Mouse (Mus musculus) Muller cell, postnatal 12 days (primary cell): ENCODE data around the gene Wdr35.
"Not testable (repeated sequence)": the region's sequence is repeated elsewhere in the genome, so short reads cannot be mapped to it uniquely, and the experiment has no call there.

Experiments used
- DNase-seq: peaks from one replicate; pipeline ENCODE4 v3.0.0-alpha.2; 2015; ENCODE audit errors: inconsistent ontology term

Gene Wdr35

DNA sequence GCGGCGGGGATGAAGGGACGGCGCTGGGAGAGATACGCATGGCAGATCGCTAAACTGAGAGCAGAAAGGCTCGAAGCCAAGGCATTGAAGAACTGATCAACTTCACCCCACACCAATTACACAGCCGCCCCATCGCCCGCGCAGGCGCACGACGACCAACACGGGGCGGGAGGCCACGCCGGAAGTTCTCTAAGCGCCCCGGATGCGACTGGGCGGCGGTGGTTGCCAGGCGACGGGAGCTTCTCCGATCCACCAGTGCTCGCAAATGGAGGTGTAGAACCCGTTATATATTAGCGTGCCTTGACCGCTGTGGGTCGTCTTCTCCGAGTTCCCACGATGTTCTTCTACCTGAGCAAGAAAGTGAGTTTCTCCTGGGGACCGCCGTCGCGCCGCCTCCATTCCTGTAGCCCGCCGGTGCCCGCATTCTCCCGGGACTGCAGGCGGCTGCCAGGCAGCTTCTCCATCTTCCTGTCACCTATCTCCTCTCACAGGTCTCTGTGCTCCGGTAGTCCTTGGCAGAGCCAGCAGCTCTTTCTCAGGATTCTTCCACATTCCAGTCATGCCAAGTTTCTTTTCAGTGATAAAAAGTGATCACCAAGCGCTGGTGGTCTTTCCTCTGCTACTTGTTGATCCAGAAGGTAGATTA is at the start of gene Wdr35:
Gene Wdr35 (plus strand): TSS at position 73 of the 646 bp plus-strand sequence.
- peak; percentile 95 for DNase-seq

DNA sequence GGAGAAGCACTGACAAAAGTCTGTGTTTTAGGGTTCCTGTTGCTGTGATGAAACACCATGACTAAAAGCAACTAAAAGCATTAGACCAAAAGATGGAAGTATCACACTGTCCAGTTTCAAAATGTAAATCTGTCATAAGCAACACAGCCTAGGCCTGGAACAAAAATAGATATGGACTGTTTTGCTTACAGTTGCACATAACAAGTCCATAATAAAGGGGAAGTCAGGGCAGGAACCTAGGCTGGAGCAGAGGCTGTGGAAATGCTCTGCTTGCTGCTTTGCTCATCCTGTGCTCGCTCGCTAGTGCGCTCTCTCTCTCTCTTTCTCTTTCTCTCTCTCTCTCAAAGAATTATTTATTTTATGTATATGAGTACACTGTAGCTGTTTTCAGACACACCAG is 46.0 kb upstream of the Wdr35 start:
- DNase-seq: no peak

DNA sequence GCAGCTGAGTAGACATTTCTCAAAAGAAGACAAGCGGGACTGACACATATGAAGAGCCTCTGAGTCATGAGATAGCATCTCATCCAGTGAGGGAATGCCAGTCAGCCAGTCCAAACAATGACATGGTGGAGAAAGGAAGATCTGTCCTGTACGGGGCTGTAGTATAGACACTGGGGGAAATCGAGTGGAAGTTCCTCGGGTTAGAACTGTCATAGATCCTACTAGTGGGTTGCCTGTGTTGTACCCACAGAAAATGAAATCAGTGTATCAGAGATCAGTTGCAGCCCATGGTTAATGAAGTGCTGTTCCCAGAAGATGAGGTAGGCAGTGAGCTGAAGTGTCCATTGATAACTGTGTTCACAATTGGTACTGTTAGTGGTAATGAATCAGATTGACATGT is 44.9 kb upstream of the Wdr35 start:
- peak; percentile 67 for DNase-seq

DNA sequence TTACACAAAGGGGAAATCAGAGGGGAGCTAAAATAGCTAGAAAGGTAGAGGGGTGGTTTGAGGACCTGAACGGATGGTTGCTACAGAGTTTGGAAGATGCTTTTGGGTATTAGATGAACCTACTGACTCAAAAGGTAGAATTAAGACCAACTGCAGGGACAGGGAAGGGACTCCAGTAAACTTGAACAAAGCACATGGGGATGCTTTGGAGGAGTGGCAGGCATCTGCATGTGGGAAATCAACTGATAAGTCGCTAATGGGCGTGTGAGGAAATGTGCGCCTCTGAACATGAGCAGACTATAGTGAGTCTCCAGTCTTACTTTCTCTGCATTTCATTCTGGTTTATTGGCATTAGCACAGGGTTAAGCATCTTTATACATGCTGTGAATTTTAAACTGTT is 42.6 kb upstream of the Wdr35 start:
- DNase-seq: no peak

DNA sequence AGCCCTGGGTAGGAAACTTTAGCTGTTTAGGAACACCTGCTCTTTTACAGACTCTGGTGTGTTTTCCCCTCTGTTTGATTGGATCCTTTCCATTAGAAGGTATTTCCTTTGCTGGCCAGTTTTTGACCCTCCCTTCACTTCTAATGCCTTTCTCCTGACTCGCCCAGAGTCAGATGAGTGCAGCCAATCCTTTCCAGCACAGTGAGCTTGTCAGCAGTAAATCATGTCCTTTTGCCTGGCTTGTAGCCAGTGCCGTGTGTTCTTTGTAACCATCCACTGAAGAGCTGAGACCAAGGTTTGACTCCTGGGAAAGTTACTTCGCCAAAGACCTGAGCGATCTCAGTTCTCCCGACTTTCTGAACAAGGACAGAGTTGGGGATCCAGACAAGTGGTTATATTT is 38.3 kb upstream of the Wdr35 start:
- DNase-seq: peak; percentile 64

DNA sequence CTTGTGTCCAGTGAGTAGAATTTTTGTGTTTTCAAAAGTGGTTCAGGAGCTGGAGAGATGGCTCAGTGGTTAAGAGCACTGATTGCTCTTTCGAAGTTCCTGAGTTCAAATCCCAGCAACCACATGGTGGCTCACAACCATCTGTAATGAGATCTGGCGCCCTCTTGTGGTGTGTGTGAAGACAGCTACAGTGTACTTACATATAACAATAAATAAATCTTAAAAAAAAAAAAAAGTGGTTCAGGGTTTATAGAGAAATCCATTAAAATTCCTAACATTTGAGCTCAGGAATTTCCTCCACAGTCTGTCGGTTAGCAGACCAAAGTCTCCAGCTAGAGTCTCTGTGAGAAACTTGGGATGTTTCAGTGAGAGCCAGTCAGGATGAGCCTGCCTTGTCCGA is 37.5 kb upstream of the Wdr35 start:
- not testable (repeated sequence) for DNase-seq

DNA sequence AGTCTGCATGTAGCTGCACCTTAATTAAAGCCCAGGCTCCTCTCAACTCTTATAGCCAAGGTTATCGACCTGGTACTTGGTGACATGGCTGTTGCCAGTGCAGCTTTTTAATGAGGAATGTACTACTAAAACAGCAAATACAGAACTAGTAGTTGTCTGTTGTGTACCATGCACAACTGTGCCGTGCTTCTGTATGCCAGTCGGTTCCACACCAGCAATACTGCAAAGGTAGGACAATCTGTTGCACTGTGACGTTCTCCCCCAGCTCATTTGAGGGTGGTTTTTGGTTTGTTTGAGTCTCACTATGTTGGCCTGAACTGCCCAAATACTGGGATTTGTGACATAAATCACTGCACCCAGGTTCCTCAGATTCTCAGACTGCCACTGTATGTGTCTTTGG is 34.2 kb upstream of the Wdr35 start:
- DNase-seq: no peak

DNA sequence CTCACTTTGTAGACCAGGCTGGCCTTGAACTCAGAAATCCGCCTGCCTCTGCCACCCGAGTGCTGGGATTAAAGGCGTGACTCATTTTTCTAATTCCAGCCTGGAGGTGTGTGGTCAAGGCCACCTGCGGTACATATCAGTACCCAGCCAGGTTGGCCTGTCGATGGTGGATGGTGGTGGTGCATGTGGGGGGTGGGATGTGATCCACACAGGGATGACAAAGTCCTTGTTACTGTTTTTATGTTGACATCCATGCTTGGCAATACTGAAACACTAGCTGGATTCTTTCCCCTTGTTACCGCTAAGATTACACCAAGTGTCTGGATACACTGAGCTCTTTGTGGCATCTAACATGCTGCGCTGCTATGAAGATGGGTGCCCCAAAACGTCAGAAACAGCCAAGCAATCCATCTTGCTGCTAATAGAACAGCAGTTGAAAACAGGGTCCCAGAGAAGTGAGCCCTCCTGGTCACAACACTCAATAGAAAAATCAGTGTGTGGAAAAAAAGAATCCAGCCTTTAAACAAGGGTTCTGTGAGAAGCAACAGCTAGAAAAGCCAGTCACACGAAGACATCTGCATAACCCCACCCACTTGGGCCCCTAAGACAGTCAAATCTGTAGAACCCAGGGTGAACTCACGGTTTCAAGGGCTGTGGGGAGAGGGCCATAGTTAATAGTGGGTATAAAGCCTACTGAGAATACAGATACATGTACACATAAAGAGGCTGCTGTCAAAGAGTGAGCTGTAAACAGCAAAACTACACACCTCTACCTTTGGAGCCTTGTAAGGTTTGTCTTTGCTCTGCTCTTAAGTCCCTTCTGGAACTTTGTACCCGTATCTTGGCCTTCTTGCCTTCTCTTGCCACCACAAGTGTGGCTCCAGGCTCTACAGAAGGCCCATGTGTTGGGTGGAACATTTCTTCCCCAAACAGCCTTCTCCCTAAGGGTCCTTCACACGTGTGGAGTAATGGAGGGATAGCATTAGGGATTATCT is 33.4 kb upstream of the Wdr35 start:
- no peak for DNase-seq

DNA sequence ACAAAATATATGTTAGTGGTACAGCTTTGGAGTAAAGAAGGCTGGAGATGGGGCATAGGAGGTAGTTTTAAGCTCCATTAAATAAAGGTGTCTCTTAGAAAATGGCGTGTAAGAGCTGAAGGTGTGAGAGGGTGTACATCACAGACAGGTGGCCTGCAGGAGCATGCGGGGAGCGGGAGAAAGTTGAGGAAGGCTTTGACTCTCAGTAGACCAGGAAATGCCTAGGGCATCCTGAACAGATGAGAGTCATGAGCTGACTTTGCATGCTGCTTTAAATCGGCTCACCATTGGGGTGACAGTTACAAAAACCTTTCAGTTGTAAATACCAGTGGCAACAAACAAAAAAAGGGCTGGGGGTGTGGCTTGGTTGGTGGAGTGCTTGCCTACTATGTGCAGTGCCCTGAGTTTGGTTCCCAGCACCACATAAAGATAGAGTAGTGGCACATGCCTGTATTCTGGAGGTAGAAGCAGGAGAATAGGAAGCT is 32.5 kb upstream of the Wdr35 start:
- DNase-seq: no peak

DNA sequence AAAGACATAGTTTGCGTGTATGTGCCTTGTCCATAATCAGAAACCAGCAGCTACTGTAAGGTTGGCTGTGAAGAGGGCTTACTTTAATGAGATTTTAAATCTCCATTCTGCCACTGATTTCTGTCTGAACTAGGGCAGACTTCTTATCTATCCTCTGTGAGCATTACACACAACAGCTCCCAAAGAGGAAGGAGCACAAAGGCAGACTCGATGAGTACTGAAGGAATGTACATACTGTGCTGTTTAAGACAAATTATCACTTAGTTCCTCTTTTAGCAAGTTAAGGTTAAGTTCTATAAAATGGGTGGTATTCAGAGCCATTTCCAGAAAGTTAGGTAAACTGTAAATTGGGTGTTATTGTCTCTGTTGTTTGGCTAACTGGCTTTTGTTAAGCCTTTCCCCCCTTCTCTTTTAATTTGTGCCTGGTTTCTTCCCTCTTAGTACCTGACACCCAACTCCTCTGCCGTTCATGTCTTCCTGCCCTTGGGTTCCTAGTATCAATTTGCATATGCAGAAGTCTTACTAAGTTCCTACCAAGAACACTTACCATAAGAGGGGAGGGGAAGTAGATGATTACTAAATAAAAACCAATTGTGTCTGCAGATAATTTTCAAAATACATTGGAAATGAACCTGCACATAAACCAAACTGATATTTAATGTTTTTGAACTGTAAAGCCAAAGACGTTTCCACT is 31.8 kb upstream of the Wdr35 start:
- no peak for DNase-seq

DNA sequence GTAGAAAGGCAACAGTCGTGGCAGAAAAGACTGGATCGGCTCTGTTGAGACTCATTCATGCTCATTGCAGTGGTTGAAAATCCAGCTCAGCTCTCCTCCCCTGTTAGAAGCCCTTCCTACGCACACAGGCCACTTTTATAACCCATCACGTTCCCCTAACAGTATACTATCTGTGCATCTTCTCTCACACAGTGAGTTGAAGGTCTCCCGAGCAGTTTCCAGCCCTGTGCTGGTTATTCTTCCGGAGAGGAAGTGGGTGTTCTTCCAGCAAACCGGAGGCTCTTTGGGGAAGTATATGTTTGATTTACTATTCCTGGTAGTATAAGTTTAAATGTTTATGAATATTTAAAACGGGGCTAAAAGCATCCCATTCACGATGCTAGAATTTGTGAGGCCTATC is 26.5 kb upstream of the Wdr35 start:
- no peak for DNase-seq

DNA sequence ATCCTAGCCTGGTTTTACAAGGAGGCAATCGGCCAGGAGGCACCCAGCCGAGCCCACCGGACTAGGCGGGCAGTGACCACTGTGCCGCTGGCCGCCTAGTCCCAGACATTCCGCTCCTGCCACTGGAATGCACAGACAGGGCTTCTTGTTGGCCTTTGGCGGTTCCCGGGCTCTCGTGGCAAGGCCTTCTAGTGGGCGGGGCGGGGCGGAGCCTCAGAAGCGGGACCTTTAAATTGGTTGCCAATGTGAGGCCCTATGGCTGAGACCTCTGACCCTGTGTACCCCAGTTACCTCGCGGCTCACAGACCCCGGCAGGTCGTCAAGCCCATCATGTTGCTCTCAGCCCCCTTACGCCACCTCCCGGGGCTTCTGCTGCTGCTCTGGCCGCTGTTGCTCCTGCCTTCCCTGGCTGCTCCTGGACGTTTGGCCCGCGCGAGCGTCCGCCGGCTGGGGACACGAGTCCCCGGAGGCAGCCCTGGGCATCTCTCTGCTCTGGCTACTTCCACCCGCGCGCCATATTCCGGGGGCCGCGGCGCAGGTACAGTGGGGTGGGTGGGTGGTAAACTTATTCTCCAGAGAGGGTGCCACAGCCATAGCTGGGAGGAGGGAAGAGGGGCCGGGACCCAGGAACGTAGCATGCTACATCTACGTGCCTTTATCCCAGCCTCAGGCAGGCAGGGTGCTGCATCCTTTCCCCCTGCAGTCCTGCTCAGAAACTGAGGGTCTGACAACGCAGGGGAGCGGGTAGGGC is 25.8 kb upstream of the Wdr35 start, which contains the start of gene Matn3:
Gene Matn3 (plus strand): TSS at position 216 of the 751 bp plus-strand sequence.
- peak; percentile 94 for DNase-seq

DNA sequence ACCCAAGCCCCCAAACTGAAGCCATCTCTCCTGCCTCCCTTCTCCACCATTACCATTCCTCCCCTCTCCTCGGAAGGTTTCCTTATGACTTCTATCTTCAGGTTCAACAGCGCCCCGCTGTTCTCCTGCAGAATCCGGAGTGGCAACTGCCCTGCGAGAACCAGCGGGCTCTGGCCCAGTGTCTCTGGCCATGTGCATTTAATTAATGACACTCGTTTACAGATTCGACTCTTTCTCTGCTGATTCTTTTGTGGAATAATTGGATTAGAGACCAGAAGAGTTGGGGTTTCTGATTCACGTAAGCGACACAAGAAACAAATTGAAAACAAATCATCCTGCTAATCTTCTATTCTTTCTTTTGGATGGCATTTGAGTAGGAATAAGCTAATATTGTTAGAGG is 20.6 kb upstream of the Wdr35 start:
- peak; percentile 54 for DNase-seq

DNA sequence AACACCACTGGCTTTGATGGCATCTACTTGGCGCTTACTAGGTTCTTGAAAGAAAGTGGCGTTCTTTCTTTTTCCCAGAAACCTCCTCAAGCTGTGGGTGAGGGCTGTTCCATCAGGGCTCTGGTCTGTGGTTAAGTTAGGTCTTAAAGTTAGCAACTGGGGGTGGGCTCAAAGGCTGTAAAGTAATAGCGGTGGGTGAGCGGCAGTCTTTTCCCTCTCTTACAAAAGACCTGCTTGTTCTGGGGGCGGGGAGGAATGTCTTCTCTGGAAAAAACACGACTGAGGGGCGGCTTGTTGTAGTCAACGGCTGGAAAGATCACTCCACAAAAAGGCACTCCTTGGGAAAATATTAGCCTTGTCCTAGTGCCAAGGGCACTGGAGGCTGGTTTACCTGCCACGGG is 19.5 kb upstream of the Wdr35 start:
- no peak for DNase-seq

DNA sequence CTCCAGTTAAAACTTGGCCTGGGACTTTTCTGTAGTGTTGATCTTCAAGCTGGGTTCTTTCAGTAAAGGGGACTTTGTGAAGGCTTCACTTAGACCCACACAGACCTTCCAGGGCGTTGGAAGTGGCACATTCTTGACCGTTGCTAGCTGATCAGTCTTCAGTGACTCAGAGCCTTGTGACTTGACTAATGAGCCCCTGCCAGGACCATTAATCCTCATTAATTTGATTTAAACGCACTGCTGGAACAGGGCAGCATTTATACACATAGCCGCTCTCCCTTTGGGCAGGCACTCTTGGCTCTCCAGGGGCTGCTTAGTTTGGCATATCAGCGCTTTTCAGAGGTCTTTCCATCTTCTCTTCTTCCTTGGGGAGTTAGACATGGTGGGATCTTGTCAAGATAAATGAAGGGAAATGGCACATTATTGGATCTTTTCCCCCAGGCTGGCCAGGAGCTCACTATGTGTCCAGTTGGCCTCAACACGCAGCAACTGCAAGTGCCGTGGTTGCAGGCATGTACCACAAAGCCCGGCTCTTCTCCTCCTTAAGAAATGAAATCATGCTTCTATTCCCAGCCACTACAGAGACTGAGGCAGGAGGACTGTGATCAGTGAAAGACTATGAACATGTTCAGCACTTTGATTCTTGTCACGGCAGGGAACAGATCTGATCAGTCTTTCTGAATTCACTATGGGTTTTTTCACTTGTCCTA is 11.9 kb upstream of the Wdr35 start:
- peak; percentile 91 for DNase-seq

DNA sequence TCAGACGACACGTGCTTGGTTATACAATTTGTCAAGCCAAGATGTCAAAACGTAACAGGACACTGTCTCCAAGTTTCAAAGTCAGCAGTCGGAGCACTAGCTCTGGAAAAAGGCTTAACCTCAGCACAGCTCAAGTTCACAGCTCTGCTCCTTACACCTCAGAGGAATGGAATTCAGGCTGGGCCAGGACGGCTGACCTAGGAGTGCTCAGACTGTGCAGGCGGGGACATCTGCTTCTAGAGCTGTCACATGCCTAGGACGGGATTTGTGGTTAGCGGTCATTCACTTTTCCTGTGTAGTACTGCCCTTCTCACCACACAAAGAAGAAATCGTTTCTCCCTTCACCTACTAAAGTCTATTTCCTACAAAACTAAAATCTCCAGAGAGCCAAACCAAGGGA is 3.9 kb upstream of the Wdr35 start:
- DNase-seq: peak; percentile 92

DNA sequence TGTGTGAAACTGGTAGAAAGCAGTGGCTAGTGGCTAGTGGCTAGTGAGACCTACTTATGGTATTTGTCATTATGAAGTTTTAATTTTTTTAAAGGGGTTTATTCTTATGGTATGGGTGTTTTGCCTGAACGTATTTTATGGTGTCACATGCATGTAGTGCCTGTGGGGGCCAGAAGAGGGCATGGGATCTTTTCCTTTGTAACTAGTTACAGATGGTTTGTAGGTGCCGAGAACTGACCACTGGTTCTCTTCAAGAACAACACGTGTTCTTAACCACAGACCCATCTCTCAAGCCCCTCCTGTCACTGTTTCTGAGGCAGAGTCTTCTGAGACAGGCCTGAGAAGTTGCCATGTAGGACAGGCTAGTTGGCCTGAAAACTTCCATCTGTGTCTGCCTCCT is 1.4 kb downstream of the Wdr35 start:
- no peak for DNase-seq

DNA sequence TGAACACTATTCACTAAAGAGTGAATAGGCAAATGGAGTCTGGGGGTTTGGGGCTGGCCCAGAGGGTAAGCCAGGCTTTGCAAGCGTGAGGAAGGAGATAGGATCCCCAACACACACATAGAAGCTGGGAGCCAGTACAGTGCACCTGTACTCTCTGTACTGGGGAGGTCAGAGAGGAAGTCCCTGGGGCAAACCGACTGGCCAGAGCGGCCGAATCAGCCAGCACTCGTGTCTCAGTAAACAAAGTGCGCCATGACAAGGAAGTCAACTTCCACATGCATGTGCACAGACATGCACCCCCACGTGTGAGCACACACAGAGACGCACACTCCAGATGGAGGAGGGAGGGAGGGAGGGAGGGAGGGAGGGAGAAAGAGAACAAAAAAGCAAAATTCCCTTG is 19.5 kb downstream of the Wdr35 start:
- no peak for DNase-seq

DNA sequence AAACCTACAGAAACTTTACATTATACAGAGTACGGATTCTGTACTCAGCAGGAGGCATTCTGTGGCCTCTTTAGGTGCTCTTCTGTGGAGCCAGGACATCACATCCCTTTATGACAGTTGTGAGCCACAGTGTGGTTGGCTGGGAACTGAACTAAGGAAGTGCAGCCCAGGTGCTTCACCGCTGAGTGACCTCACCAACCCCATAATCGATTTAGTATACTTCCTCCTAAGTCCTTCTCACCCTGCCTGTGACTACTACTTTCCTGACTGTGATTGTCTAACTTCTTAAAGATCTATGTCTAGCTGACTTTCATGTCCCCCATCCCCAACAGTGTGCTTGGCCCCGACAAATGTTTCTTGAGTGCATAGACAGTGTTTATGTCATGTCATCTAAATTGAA is 24.6 kb downstream of the Wdr35 start:
- DNase-seq: no peak

DNA sequence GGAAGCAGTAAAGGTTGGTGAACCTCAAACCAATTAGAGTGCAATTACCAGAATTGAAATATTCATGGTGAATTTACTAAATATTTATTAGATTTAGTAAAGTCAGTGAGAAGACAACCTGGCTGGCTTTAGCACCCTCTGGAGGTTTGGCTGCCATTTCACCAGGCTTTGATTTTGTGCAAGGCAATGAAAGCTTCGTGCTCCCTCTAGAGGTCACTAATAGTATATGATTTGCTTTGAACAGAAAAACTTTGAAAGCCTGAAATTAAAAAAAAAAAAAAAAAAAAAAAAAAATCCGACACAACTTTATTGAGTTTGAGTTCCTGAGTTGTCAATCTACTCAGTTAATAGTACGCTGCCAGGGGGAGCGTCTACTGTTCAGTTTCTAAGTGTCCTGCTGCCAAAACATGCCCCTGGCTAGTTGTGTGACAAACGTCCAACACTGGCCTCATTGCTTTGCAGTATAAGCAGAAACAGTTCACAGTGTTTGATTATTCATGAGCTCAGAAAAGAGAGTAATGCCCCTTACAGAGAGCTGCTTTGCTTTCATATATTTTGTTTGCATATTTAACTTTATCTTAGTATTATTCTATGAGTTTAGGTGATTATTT is 28.5 kb downstream of the Wdr35 start:
- DNase-seq: peak; percentile 84
